Mouse (Mus musculus) ES-E14 (cell line): ENCODE measurements around the gene Astn2. TPM values are rescaled to one million over a fixed set of nuclear protein-coding genes. Genes with fewer than 3 reads are reported as not detected.

Experiments used
- DNase-seq: peaks from one replicate; pipeline ENCODE4 v3.0.0-alpha.2; 2013; ENCODE audit warnings: low read depth, low spot score
- H3K27ac ChIP-seq: 2 replicates; pipeline ENCODE4 v1.5.1; 2012; ENCODE audit warnings: low read depth, mild to moderate bottlenecking, low read length, moderate library complexity, mixed read lengths; ENCODE audit not compliant: poor library complexity, insufficient read depth, severe bottlenecking
- H3K36me3 ChIP-seq: 2 replicates; pipeline ENCODE4 v1.6.1; 2012; ENCODE audit warnings: mild to moderate bottlenecking, low read length, moderate library complexity, mixed read lengths; ENCODE audit not compliant: control insufficient read depth, poor library complexity, insufficient read depth, severe bottlenecking
- H3K4me1 ChIP-seq, 2 experiments: fragments of 150-350 bp in 1 of 2; sonication (generic) in 1 of 2; 2 replicates each; pipeline ENCODE4 v1.6.1; 2012; ENCODE audit warnings: low read length in 2 of 2, mild to moderate bottlenecking in 1 of 2, mixed read lengths in 1 of 2; ENCODE audit not compliant: control insufficient read depth in 2 of 2, insufficient read depth in 2 of 2, poor library complexity in 1 of 2
- H3K4me3 ChIP-seq, 2 experiments: fragments of 150-350 bp in 1 of 2; sonication (generic) in 1 of 2; 2 replicates each; pipeline ENCODE4 v1.5.1; 2012; ENCODE audit warnings: low read length in 2 of 2, low read depth in 1 of 2, mild to moderate bottlenecking in 1 of 2, mixed read lengths in 1 of 2; ENCODE audit not compliant: insufficient read depth in 1 of 2, poor library complexity in 1 of 2, severe bottlenecking in 1 of 2
- H3K9ac ChIP-seq: 2 replicates; pipeline ENCODE4 v1.6.1; 2012; ENCODE audit warnings: low read depth, mild to moderate bottlenecking, low read length, mixed read lengths; ENCODE audit not compliant: poor library complexity, insufficient read depth, severe bottlenecking
- H3K9me3 ChIP-seq: fragments of 150-350 bp; sonication (generic); 2 replicates; pipeline ENCODE4 v1.6.1; 2012; ENCODE audit warnings: low read depth, mild to moderate bottlenecking, low read length; ENCODE audit not compliant: control insufficient read depth, insufficient read depth
- CHD2 ChIP-seq: IDR thresholded peaks from 2 replicates; pipeline ENCODE4 v1.6.1; 2014; ENCODE audit warnings: mild to moderate bottlenecking, low read depth, low read length, inconsistent platforms
- HCFC1 ChIP-seq: IDR thresholded peaks from 2 replicates; pipeline ENCODE4 v1.6.1; 2012; ENCODE audit warnings: low read length, inconsistent platforms, borderline replicate concordance; ENCODE audit not compliant: insufficient read depth
- MAFK ChIP-seq: IDR thresholded peaks from 2 replicates; pipeline ENCODE4 v1.6.1; 2014; ENCODE audit warnings: mild to moderate bottlenecking, low read depth, low read length, inconsistent platforms; ENCODE audit not compliant: insufficient read depth
- ZC3H11A ChIP-seq: IDR thresholded peaks from 2 replicates; pipeline ENCODE4 v1.6.1; 2012; ENCODE audit warnings: low read depth, mild to moderate bottlenecking, inconsistent platforms, low read length, borderline replicate concordance
- ZNF384 ChIP-seq: IDR thresholded peaks from 2 replicates; pipeline ENCODE4 v1.6.1; 2012; ENCODE audit warnings: low read depth, low read length, inconsistent platforms
- in situ Hi-C, 2 experiments: fragments of 600-800 bp; cut with MboI; formaldehyde crosslinking; loops; one replicate each; pipeline ENCODE4 v1.15.1; 2025; ENCODE audit warnings: low sequenced_read_pairs in 2 of 2, inconsistent platforms in 1 of 2; ENCODE audit not compliant: unreplicated experiment in 2 of 2
- total RNA-seq: library from RNA; depleted of rRNA; stranded (reverse); fragments of 300-350 nt; gene quantifications from 2 replicates; pipeline ENCODE4 v1.2.3, GENCODE M21; 2012

The Astn2 gene
- total RNA-seq, 1 experiment = 0.04 TPM

GRCm38 (mm10) chr4:65801204-65801603, 603.2 kb downstream of the Astn2 start:
- in situ Hi-C loops = no loop called here
- no peak for DNase-seq
- Histone ChIP-seq H3K9me3 (no peaks in the 10 kb centered on the region), H3K4me1 (no peaks in the 10 kb centered on the region), H3K9ac (no peak overlapping the region), H3K4me3 (no peak overlapping the region), H3K27ac (no peak overlapping the region), H3K36me3 (no peaks in the 10 kb centered on the region)
- TF ChIP-seq CHD2 (no peak), MAFK (no peak), ZC3H11A (no peak), HCFC1 (no peak), ZNF384 (no peak)

- Histone ChIP-seq H3K9me3 (no peaks in the 10 kb centered on the region), H3K4me3 (no peak overlapping the region), H3K36me3 (no peaks in the 10 kb centered on the region), H3K9ac (no peak overlapping the region), H3K4me1 (no peaks in the 10 kb centered on the region), H3K27ac (no peak overlapping the region)
- TF ChIP-seq MAFK (no peak), HCFC1 (no peak), CHD2 (no peak), ZC3H11A (no peak), ZNF384 (0 out of 2 replicates have a peak, but pooled peaks have one; percentile 37)
- in situ Hi-C loops = no loop called here
- DNase-seq = peak; percentile 26
These were observed 613.4 kb downstream of the Astn2 start for GRCm38 (mm10) chr4:65791051-65791450.

GRCm38 (mm10) chr4:65773368-65774010, 630.9 kb downstream of the Astn2 start:
- no peak overlapping the region for H3K4me3 ChIP-seq
- no peak overlapping the region for H3K27ac ChIP-seq
- in situ Hi-C loops = no loop called here
- TF ChIP-seq ZNF384 (no peak), CHD2 (no peak), MAFK (no peak), HCFC1 (no peak), ZC3H11A (no peak)
- no peaks in the 10 kb centered on the region for H3K4me1 ChIP-seq
- H3K9ac ChIP-seq = no peak overlapping the region
- H3K36me3 ChIP-seq = no peaks in the 10 kb centered on the region
- no peaks in the 10 kb centered on the region for H3K9me3 ChIP-seq
- DNase-seq = no peak

- no peak overlapping the region for H3K9ac ChIP-seq
- H3K36me3 ChIP-seq = no peaks in the 10 kb centered on the region
- no peak overlapping the region for H3K27ac ChIP-seq
- no peaks in the 10 kb centered on the region for H3K4me1 ChIP-seq
- no peak for TF ChIP-seq HCFC1
- no peak for TF ChIP-seq MAFK
- no peak for TF ChIP-seq ZC3H11A
- no peak for TF ChIP-seq ZNF384
- no peak for TF ChIP-seq CHD2
- H3K4me3 ChIP-seq = no peak overlapping the region
- in situ Hi-C loops = no loop called here
- no peaks in the 10 kb centered on the region for H3K9me3 ChIP-seq
- DNase-seq = no peak
These were observed 633.5 kb downstream of the Astn2 start for GRCm38 (mm10) chr4:65770952-65771351.

GRCm38 (mm10) chr4:65767919-65768318, 636.5 kb downstream of the Astn2 start:
- TF ChIP-seq ZC3H11A (no peak), ZNF384 (no peak), CHD2 (no peak)

More at GRCm38 (mm10) chr4:65767919-65768318, 636.5 kb downstream of the Astn2 start:
- Histone ChIP-seq H3K27ac (no peak overlapping the region), H3K9me3 (no peaks in the 10 kb centered on the region), H3K36me3 (no peaks in the 10 kb centered on the region), H3K9ac (no peak overlapping the region), H3K4me1 (no peaks in the 10 kb centered on the region), H3K4me3 (no peak overlapping the region)
- in situ Hi-C loops = no loop called here
- DNase-seq = no peak
